22 mouse cellular contexts compared by ENCODE assay signal in the genomic region with DNA sequence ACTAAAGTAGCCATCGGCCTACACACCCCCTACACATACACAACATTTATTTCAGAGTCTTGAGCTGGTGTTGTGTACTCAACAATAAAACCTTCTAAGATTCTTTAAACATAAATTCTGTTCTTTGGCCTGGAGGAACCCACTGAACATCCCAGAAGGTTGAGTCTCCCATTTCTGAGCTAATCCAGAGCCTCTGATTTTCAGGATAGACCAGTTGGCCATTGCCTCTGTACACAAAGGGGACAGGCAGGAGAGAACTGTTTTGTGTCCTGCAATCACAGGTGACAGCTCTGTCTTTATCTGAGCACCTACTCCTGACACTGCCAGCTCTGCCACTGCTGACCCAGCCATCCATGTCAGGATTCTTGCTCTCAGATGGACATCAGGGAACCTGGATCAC. TPM values are rescaled to one million over a fixed set of nuclear protein-coding genes. Genes with fewer than 3 reads are reported as not detected.
"Had no signal": no experiment of that assay in that cellular context is flagged by ENCODE, and none has a peak within 500 bp of the region (broad histone marks: within the 10 kb centered on the region; RNA-seq: fewer than 3 reads in every experiment).

No protein-coding gene starts in this region.

- H3K9me3 ChIP-seq: limb, embryonic 12.5 days; limb, embryonic 15.5 days; megakaryocyte, embryonic 14.5 days; midbrain, embryonic 10.5 days; neural tube, embryonic 13.5 days had no signal

- H3K4me1 ChIP-seq: megakaryocyte, embryonic 14.5 days had no signal

- H3K4me3 ChIP-seq: limb, embryonic 12.5 days; limb, embryonic 15.5 days; megakaryocyte, embryonic 14.5 days; midbrain, embryonic 10.5 days; neural tube, embryonic 13.5 days had no signal

- ATAC-seq: liver, postnatal 0 days; lung, postnatal 0 days had no signal

- H3K27ac ChIP-seq: limb, embryonic 12.5 days; limb, embryonic 15.5 days; liver, embryonic 14.5 days; midbrain, embryonic 10.5 days; neural tube, embryonic 13.5 days had no signal

- H3K9ac ChIP-seq: limb, embryonic 12.5 days; limb, embryonic 15.5 days; liver, embryonic 14.5 days; liver, postnatal 0 days; lung, embryonic 14.5 days; neural tube, embryonic 13.5 days had no signal

- H3K4me2 ChIP-seq: limb, embryonic 12.5 days; limb, embryonic 15.5 days; liver, embryonic 11.5 days; lung, embryonic 14.5 days; neural tube, embryonic 13.5 days had no signal

- DNase-seq: kidney, adult 18-20 months; kidney, adult 9 months; kidney, postnatal 14 days; kidney, postnatal 4 days; left cerebral cortex, postnatal 4 days; liver, postnatal 0 days; lung, embryonic 14.5 days; lung, postnatal 36 days; midbrain, embryonic 14.5 days; retina, postnatal 1 day; thymus, adult 2 months; thymus, postnatal 14 days; thymus, postnatal 4 days had no signal

- H3K27me3 ChIP-seq: limb, embryonic 15.5 days; neural tube, embryonic 13.5 days had no signal

- H3K36me3 ChIP-seq: limb, embryonic 12.5 days; limb, embryonic 15.5 days; midbrain, embryonic 10.5 days; neural tube, embryonic 13.5 days had no signal

RNA-seq across cellular contexts. Expression of a gene that starts 8.8 kb away (rescaled TPM):
- total RNA-seq: neutrophil, adult 5-6 weeks had no signal
